8 mouse cellular contexts compared by ENCODE assay signal in the genomic region with DNA sequence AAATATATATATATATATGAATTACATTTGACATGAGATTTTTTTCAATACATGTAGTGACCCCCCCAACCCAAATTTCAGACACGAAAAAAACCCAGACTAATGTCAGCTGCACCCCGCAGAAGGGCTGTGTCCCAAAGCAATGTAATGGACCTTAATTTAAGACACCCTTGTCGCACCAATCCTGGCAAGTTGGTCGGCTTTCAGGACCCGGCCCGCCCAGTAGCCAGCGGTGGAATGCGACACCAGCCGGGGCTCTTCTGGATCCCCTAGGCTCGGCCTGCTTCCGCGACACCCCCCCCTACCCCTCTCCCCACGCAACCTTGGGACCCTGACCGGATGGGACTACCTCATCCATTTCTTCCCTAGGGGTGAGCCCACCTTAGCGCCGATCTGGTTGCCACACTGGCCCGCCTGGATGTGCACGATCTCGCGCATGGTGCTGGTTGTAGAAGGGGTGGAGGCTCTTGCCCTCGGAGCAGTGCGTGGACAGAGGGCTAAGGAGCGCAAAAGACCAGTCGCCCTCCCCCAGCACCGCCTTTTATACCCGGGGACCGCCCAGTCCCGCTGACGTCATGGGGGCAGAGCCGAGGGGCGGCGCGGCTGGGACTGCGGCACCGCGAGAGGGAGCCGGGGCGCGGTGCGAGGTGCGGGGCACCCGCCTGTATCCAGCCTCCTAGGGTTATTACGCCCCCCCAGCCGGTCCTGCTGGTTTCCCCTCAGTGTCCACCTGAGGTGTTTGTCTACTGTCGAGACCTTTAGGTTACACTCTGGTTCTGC. TPM values are rescaled to one million over a fixed set of nuclear protein-coding genes. Genes with fewer than 3 reads are reported as not detected.
DNase-seq lines count a peak whose midpoint lies in the region; ATAC-seq and TF ChIP-seq lines count a peak whose summit lies in the region.

A gene (minus strand): TSS at position 516 of the 780 bp plus-strand sequence.

- peak; percentile 76 for TF ChIP-seq CTCF in liver, postnatal 0 days (IDR thresholded peaks at IDR 0.05; ENCODE audit: low read depth)

- 2% methylated on average over 45 of the region's 45 CpGs for WGBS in forebrain, embryonic 15.5 days
- under 1% methylated on average over 45 of the region's 45 CpGs for WGBS in liver, postnatal 0 days (ENCODE audit: insufficient replicate concordance)
- WGBS in neural tube, embryonic 13.5 days, result under 1% methylated on average over 41 of the region's 45 CpGs

- peak within 1 kb of the TSS; percentile 72 to 78 for H3K4me3 ChIP-seq in ES-E14 (ENCODE audit: insufficient read depth in 1 of 2, low read depth in 1 of 2, low read length in 2 of 2, poor library complexity in 1 of 2, severe bottlenecking in 1 of 2)
- H3K4me3 ChIP-seq in forebrain, embryonic 15.5 days, result peak within 1 kb of the TSS; percentile 93
- peak within 1 kb of the TSS; percentile 76 for H3K4me3 ChIP-seq in liver, postnatal 0 days (ENCODE audit: low read depth, low read length)
- peak within 1 kb of the TSS; percentile 83 for H3K4me3 ChIP-seq in neural tube, embryonic 13.5 days

- peak within 1 kb of the TSS; percentile 86 for H3K4me2 ChIP-seq in forebrain, embryonic 15.5 days (replicated peaks)
- peak within 1 kb of the TSS; percentile 86 for H3K4me2 ChIP-seq in liver, postnatal 0 days (ENCODE audit: low read depth, low read length)
- peak within 1 kb of the TSS; percentile 76 for H3K4me2 ChIP-seq in neural tube, embryonic 13.5 days

- ATAC-seq in forebrain, embryonic 15.5 days (replicated peaks), result peak; percentile 92
- peak; percentile 81 for ATAC-seq in liver, postnatal 0 days
- ATAC-seq in neural tube, embryonic 13.5 days (ENCODE audit: low read depth), result peak; percentile 85

- intact Hi-C loops in heart, postnatal 14 days (cut with DNase I), result loop anchor here (1.0 to 5.0 kb wide), 2 partner anchors 55 to 77 kb away; a partner anchor contains a TSS

- no peaks in the 10 kb centered on the region for H3K9me3 ChIP-seq in ES-E14 (ENCODE audit: control insufficient read depth, insufficient read depth, low read depth, low read length)
- H3K9me3 ChIP-seq in forebrain, embryonic 15.5 days, result no peaks in the 10 kb centered on the region
- H3K9me3 ChIP-seq in liver, postnatal 0 days (ENCODE audit: low read length), result no peaks in the 10 kb centered on the region
- no peaks in the 10 kb centered on the region for H3K9me3 ChIP-seq in neural tube, embryonic 13.5 days

- H3K9ac ChIP-seq in ES-E14 (ENCODE audit: insufficient read depth, low read depth, low read length, poor library complexity, severe bottlenecking), result peak within 1 kb of the TSS; percentile 63
- peak within 1 kb of the TSS; percentile 96 for H3K9ac ChIP-seq in forebrain, embryonic 15.5 days (replicated peaks)
- H3K9ac ChIP-seq in liver, postnatal 0 days (replicated peaks), result peak within 1 kb of the TSS; percentile 88
- H3K9ac ChIP-seq in neural tube, embryonic 13.5 days, result peak within 1 kb of the TSS; percentile 97

- no peak for TF ChIP-seq EP300 in liver, postnatal 0 days (IDR thresholded peaks at IDR 0.05; ENCODE audit: low read depth)

- in situ Hi-C loops in ES-E14 (cut with MboI; ENCODE audit: low sequenced_read_pairs in 2 of 2, unreplicated experiment in 2 of 2), result no loop called here

- peak; percentile 61 for DNase-seq in ES-E14 (ENCODE audit: low read depth, low spot score)
- peak; percentile 89 for DNase-seq in cerebellum, adult 11-12 months
- DNase-seq in heart, postnatal 14 days, result peak; percentile 97 to 98
- DNase-seq in layer of hippocampus, adult 11-12 months (ENCODE audit: low spot score), result peak; percentile 92
- peak; percentile 94 for DNase-seq in liver, postnatal 0 days
- DNase-seq in telencephalon, adult 2 months (ENCODE audit: low read depth, low spot score), result peak; percentile 67

- peaks cover 0 to 6% of the 10 kb centered on the region in 2 experiments; a peak in 3 of 4 replicates for H3K4me1 ChIP-seq in ES-E14 (ENCODE audit: control insufficient read depth in 2 of 2, insufficient read depth in 2 of 2, low read length in 2 of 2, poor library complexity in 1 of 2)
- H3K4me1 ChIP-seq in forebrain, embryonic 15.5 days, result peaks cover 25% of the 10 kb centered on the region
- H3K4me1 ChIP-seq in liver, postnatal 0 days (ENCODE audit: insufficient read depth), result peaks cover 23% of the 10 kb centered on the region
- peaks cover 28% of the 10 kb centered on the region for H3K4me1 ChIP-seq in neural tube, embryonic 13.5 days (replicated peaks)

- H3K27ac ChIP-seq in ES-E14 (ENCODE audit: insufficient read depth, low read depth, low read length, poor library complexity, severe bottlenecking), result no peak within 1 kb of the TSS
- peak within 1 kb of the TSS; percentile 86 for H3K27ac ChIP-seq in forebrain, embryonic 15.5 days (replicated peaks)
- H3K27ac ChIP-seq in liver, postnatal 0 days (ENCODE audit: low read depth), result peak within 1 kb of the TSS; percentile 89
- H3K27ac ChIP-seq in neural tube, embryonic 13.5 days (replicated peaks), result peak within 1 kb of the TSS; percentile 96

- no peaks in the 10 kb centered on the region for H3K27me3 ChIP-seq in forebrain, embryonic 15.5 days
- H3K27me3 ChIP-seq in liver, postnatal 0 days (ENCODE audit: insufficient read depth, low read length), result no peaks in the 10 kb centered on the region
- no peaks in the 10 kb centered on the region for H3K27me3 ChIP-seq in neural tube, embryonic 13.5 days

- no peaks in the 10 kb centered on the region for H3K36me3 ChIP-seq in ES-E14 (ENCODE audit: control insufficient read depth, insufficient read depth, low read length, poor library complexity, severe bottlenecking)
- peaks cover 12% of the 10 kb centered on the region; the same call in 1 of the 2 replicates for H3K36me3 ChIP-seq in forebrain, embryonic 15.5 days
- peaks cover 7% of the 10 kb centered on the region; the same call in 1 of the 2 replicates for H3K36me3 ChIP-seq in liver, postnatal 0 days (replicated peaks; ENCODE audit: insufficient read depth, low read length)
- peaks cover 26% of the 10 kb centered on the region for H3K36me3 ChIP-seq in neural tube, embryonic 13.5 days

TF ChIP-seq in ES-E14, 5 proteins besides CTCF, POLR2A, EP300 and RAD21:
- TF ChIP-seq CHD2 (IDR thresholded peaks at IDR 0.05; ENCODE audit: low read depth, low read length) (no peak), HCFC1 (IDR thresholded peaks at IDR 0.05; ENCODE audit: borderline replicate concordance, insufficient read depth, low read length) (no peak), ZNF384 (IDR thresholded peaks at IDR 0.05; ENCODE audit: low read depth, low read length) (no peak), ZC3H11A (IDR thresholded peaks at IDR 0.05; ENCODE audit: borderline replicate concordance, low read depth, low read length) (no peak), MAFK (IDR thresholded peaks at IDR 0.05; ENCODE audit: insufficient read depth, low read depth, low read length) (no peak)

RNA-seq across cellular contexts. Expression of the gene that starts here (rescaled TPM):
- total RNA-seq in ES-E14 (2012; rRNA removed), result 35.6 and 62.2 TPM in 2 replicates
- polyA plus RNA-seq in forebrain, embryonic 15.5 days (2015; fragmentation: Nextera tagmentation; extraction: Ambion mirVana), result 1,539 and 1,682 TPM in 2 replicates
- total RNA-seq in heart, postnatal 14 days (2021), result 10 to 100 TPM; 53.6 to 68.2 TPM
- 64.7 and 78.8 TPM in 2 replicates for polyA plus RNA-seq in liver, postnatal 0 days (2015; fragmentation: Nextera tagmentation; extraction: Ambion mirVana)
- 1,875 and 2,016 TPM in 2 replicates for polyA plus RNA-seq in neural tube, embryonic 13.5 days (2015; fragmentation: Nextera tagmentation; extraction: Ambion mirVana)

Comparison
In these comparisons a context has a peak if more than half of its experiments do, and no peak if none do; other contexts are left out.
1. RNA of the gene that starts here (polyA plus RNA-seq): 1,875 to 2,016 TPM in neural tube, embryonic 13.5 days and 1,539 to 1,682 TPM in forebrain, embryonic 15.5 days; 64.7 to 78.8 TPM in liver, postnatal 0 days; every median in the first group is over 10 times any median in the second.
2. Peak in every context shown above with its lines, with median percentiles within 50 percentile points of each other: DNase-seq, H3K4me3 ChIP-seq, H3K9ac ChIP-seq, ATAC-seq and H3K4me2 ChIP-seq.